ENCODE assay signal across 8 mouse cellular contexts in the genomic region with DNA sequence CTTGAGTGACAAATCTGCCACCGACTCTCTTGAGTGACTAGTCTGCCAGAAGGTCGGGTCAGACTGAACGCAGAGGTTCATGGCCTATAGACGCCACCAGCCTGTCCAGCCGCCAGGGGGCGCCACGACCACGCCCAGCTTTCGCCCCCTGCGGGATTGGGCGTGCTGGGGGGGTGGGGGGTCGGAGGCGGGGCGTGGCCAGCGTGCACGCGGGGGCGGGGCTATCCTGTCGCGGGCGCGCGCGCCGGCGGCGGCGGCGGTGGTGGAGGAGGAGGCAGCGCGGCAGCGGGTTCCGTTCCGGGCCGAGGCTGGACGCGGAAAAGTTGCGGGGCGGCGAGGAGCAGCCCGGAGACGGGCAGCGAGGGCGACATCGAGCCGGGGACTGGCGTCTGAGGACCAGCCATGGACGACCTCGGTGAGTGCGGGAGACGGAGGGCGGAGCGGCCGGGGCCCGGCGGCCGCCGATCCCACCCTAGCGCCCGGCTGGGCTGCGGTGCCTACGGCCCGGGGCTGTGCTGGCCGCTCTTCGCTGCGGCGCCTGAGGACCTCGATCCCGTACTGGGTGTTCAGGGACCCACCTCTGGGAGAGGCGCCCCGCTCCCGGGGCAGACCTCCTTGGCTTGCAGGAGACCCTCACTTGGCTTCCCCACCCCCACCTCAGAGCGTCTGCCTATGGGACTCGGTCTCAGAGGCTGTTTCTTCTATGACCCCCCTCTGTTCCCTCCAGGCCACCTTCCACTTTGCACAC. TPM values are rescaled to one million over a fixed set of nuclear protein-coding genes. Genes with fewer than 3 reads are reported as not detected.
DNase-seq lines count a peak whose midpoint lies in the region; ATAC-seq and TF ChIP-seq lines count a peak whose summit lies in the region.

A gene (plus strand): TSS at position 223 of the 748 bp plus-strand sequence.

- peak within 1 kb of the TSS; percentile 94 for H3K4me3 ChIP-seq in ES-Bruce4 (ENCODE audit: low read depth, low read length)
- peak within 1 kb of the TSS; percentile 95 for H3K4me3 ChIP-seq in forebrain, embryonic 15.5 days
- peak within 1 kb of the TSS; percentile 77 for H3K4me3 ChIP-seq in liver, embryonic 16.5 days (ENCODE audit: low read depth, low read length)
- peak within 1 kb of the TSS; percentile 83 for H3K4me3 ChIP-seq in neural tube, embryonic 12.5 days
- H3K4me3 ChIP-seq in stomach, postnatal 0 days (ENCODE audit: low read depth, low read length), result peak within 1 kb of the TSS; percentile 93

- no peak within 1 kb of the TSS for H3K27ac ChIP-seq in ES-Bruce4 (ENCODE audit: insufficient read depth, low read length)
- peak within 1 kb of the TSS; percentile 42; the same call in 1 of the 2 replicates for H3K27ac ChIP-seq in forebrain, embryonic 15.5 days (replicated peaks)
- peak within 1 kb of the TSS; percentile 33; the same call in 1 of the 2 replicates for H3K27ac ChIP-seq in liver, embryonic 16.5 days (ENCODE audit: low read length)
- H3K27ac ChIP-seq in neural tube, embryonic 12.5 days, result no peak within 1 kb of the TSS; the same call in 1 of the 2 replicates
- H3K27ac ChIP-seq in stomach, postnatal 0 days (replicated peaks), result peak within 1 kb of the TSS; percentile 76

- TF ChIP-seq CTCF in ES-Bruce4 (IDR thresholded peaks at IDR 0.05; ENCODE audit: low read depth, low read length), result peak; percentile 87
- TF ChIP-seq CTCF in stomach, postnatal 0 days (IDR thresholded peaks at IDR 0.05; ENCODE audit: low read depth), result peak; percentile 93

- no peaks in the 10 kb centered on the region for H3K27me3 ChIP-seq in ES-Bruce4 (ENCODE audit: control insufficient read depth, insufficient read depth, low read length, poor library complexity, severe bottlenecking)
- no peaks in the 10 kb centered on the region for H3K27me3 ChIP-seq in forebrain, embryonic 15.5 days
- no peaks in the 10 kb centered on the region for H3K27me3 ChIP-seq in liver, embryonic 16.5 days (ENCODE audit: control insufficient read depth, insufficient read depth, low read depth, low read length)
- no peaks in the 10 kb centered on the region for H3K27me3 ChIP-seq in neural tube, embryonic 12.5 days (replicated peaks)
- no peaks in the 10 kb centered on the region for H3K27me3 ChIP-seq in stomach, postnatal 0 days (ENCODE audit: control insufficient read depth, insufficient read depth, low read length)

- H3K9me3 ChIP-seq in ES-Bruce4 (replicated peaks; ENCODE audit: control insufficient read depth, insufficient read depth, low read length, poor library complexity, severe bottlenecking), result no peaks in the 10 kb centered on the region
- no peaks in the 10 kb centered on the region for H3K9me3 ChIP-seq in forebrain, embryonic 15.5 days
- H3K9me3 ChIP-seq in liver, embryonic 16.5 days (replicated peaks; ENCODE audit: control insufficient read depth, low read length), result no peaks in the 10 kb centered on the region
- H3K9me3 ChIP-seq in neural tube, embryonic 12.5 days, result no peaks in the 10 kb centered on the region
- H3K9me3 ChIP-seq in stomach, postnatal 0 days (ENCODE audit: control insufficient read depth, low read length), result no peaks in the 10 kb centered on the region

- peak; percentile 91 for DNase-seq in cerebellum, adult 11 months
- peak; percentile 98 to 99 for DNase-seq in heart, postnatal 14 days
- no peak for DNase-seq in large intestine, adult 2 months (ENCODE audit: low read depth, low spot score)
- DNase-seq in stomach, postnatal 0 days (ENCODE audit: low spot score), result peak; percentile 95

- no peaks in the 10 kb centered on the region for H3K36me3 ChIP-seq in ES-Bruce4 (ENCODE audit: control insufficient read depth, insufficient read depth, low read length, poor library complexity, severe bottlenecking)
- no peaks in the 10 kb centered on the region for H3K36me3 ChIP-seq in forebrain, embryonic 15.5 days
- H3K36me3 ChIP-seq in liver, embryonic 16.5 days (ENCODE audit: control insufficient read depth, insufficient read depth), result no peaks in the 10 kb centered on the region
- no peaks in the 10 kb centered on the region for H3K36me3 ChIP-seq in neural tube, embryonic 12.5 days
- no peaks in the 10 kb centered on the region for H3K36me3 ChIP-seq in stomach, postnatal 0 days (ENCODE audit: control insufficient read depth, insufficient read depth, low read length)

- peak within 1 kb of the TSS; percentile 93 for H3K9ac ChIP-seq in ES-Bruce4 (ENCODE audit: low read depth, poor library complexity, severe bottlenecking)
- peak within 1 kb of the TSS; percentile 89 for H3K9ac ChIP-seq in forebrain, embryonic 15.5 days (replicated peaks)
- peak within 1 kb of the TSS; percentile 84 for H3K9ac ChIP-seq in liver, embryonic 16.5 days (ENCODE audit: low read depth, low read length)
- peak within 1 kb of the TSS; percentile 86 for H3K9ac ChIP-seq in neural tube, embryonic 12.5 days
- H3K9ac ChIP-seq in stomach, postnatal 0 days (ENCODE audit: low read length), result peak within 1 kb of the TSS; percentile 92

- no peak for TF ChIP-seq POLR2A in ES-Bruce4 (IDR thresholded peaks at IDR 0.05; ENCODE audit: insufficient read depth, low read length)

- H3K4me2 ChIP-seq in forebrain, embryonic 15.5 days (replicated peaks), result peak within 1 kb of the TSS; percentile 83
- peak within 1 kb of the TSS; percentile 97 for H3K4me2 ChIP-seq in liver, embryonic 16.5 days (ENCODE audit: low read depth, low read length)
- peak within 1 kb of the TSS; percentile 88 for H3K4me2 ChIP-seq in neural tube, embryonic 12.5 days (replicated peaks)
- H3K4me2 ChIP-seq in stomach, postnatal 0 days (replicated peaks; ENCODE audit: low read depth), result peak within 1 kb of the TSS; percentile 87

- 0 out of 2 replicates have a peak, but pooled peaks have one; percentile 46 for TF ChIP-seq EP300 in ES-Bruce4 (IDR thresholded peaks at IDR 0.05; ENCODE audit: insufficient read depth, low read depth, low read length)
- no peak for TF ChIP-seq EP300 in stomach, postnatal 0 days (optimal IDR thresholded peaks at IDR 0.05)

- intact Hi-C loops in heart, postnatal 14 days (cut with DNase I), result loop anchor here (1.0 kb wide), 2 partner anchors 32 to 51 kb away; no protein-coding TSS in a partner anchor

- ATAC-seq in forebrain, embryonic 15.5 days (replicated peaks), result peak; percentile 82
- ATAC-seq in liver, embryonic 16.5 days (ENCODE audit: low read depth), result peak; percentile 85
- ATAC-seq in neural tube, embryonic 12.5 days (ENCODE audit: low FRiP score, low read depth), result peak; percentile 77
- ATAC-seq in stomach, postnatal 0 days (ENCODE audit: low FRiP score, low TSS enrichment), result peak; percentile 89

- WGBS in forebrain, embryonic 15.5 days, result under 1% methylated on average over 62 of the region's 74 CpGs
- under 1% methylated on average over 72 of the region's 74 CpGs for WGBS in large intestine, adult 2 months
- WGBS in liver, embryonic 16.5 days (ENCODE audit: insufficient replicate concordance), result under 1% methylated on average over 73 of the region's 74 CpGs
- 1% methylated on average over 74 of the region's 74 CpGs for WGBS in neural tube, embryonic 12.5 days
- WGBS in stomach, postnatal 0 days, result 2% methylated on average over 41 of the region's 74 CpGs

- H3K4me1 ChIP-seq in ES-Bruce4 (ENCODE audit: control insufficient read depth, insufficient read depth, low read length), result peaks cover 3% of the 10 kb centered on the region
- H3K4me1 ChIP-seq in forebrain, embryonic 15.5 days, result peaks cover 35% of the 10 kb centered on the region
- peaks cover 41% of the 10 kb centered on the region for H3K4me1 ChIP-seq in liver, embryonic 16.5 days (ENCODE audit: control insufficient read depth, low read depth, low read length)
- peaks cover 35% of the 10 kb centered on the region for H3K4me1 ChIP-seq in neural tube, embryonic 12.5 days
- H3K4me1 ChIP-seq in stomach, postnatal 0 days (replicated peaks; ENCODE audit: control insufficient read depth, insufficient read depth), result peaks cover 2% of the 10 kb centered on the region

RNA-seq across cellular contexts. Expression of the gene that starts here (rescaled TPM):
- 35.1 and 38.1 TPM in 2 replicates for polyA plus RNA-seq in ES-Bruce4 (2011; ENCODE audit: insufficient read depth, insufficient read length, low read depth, missing spikeins)
- polyA plus RNA-seq in forebrain, embryonic 15.5 days (2015; fragmentation: Nextera tagmentation; extraction: Ambion mirVana), result 19.1 and 19.7 TPM in 2 replicates
- 10 to 100 TPM; 52.4 to 54.2 TPM for total RNA-seq in heart, postnatal 14 days (2021)
- 76.8 and 135 TPM in 2 replicates for polyA plus RNA-seq in large intestine, adult 2 months (2012; rRNA removed)
- polyA plus RNA-seq in liver, embryonic 16.5 days (2015; fragmentation: Nextera tagmentation; extraction: Ambion mirVana), result 17.2 and 19.1 TPM in 2 replicates
- polyA plus RNA-seq in neural tube, embryonic 12.5 days (2016; fragmentation: Nextera tagmentation; extraction: Ambion mirVana), result 29.4 and 33.5 TPM in 2 replicates
- polyA plus RNA-seq in stomach, postnatal 0 days (2015; fragmentation: Nextera tagmentation; extraction: Ambion mirVana), result 21.1 and 25.8 TPM in 2 replicates

Comparison
In these comparisons a context has a peak if more than half of its experiments do, and no peak if none do; other contexts are left out.
1. H3K27ac ChIP-seq: peak in forebrain, embryonic 15.5 days (single experiment), liver, embryonic 16.5 days (single experiment) and stomach, postnatal 0 days (single experiment); none in ES-Bruce4 (single experiment) and neural tube, embryonic 12.5 days (single experiment).
2. Peak in every context shown above with its lines, with median percentiles within 50 percentile points of each other: H3K4me3 ChIP-seq, H3K9ac ChIP-seq, ATAC-seq and H3K4me2 ChIP-seq.